Mouse (Mus musculus) regulatory T cell (primary cell): ENCODE measurements around the gene Mrps27.

Experiments
- in situ Hi-C: fragments of 300-600 bp; cut with MboI, MseI; formaldehyde crosslinking; loops from one replicate; pipeline ENCODE4 v1.15.1; 2025; ENCODE audit warnings: high pct_unique_total_duplicates

Mrps27 gene

DNA sequence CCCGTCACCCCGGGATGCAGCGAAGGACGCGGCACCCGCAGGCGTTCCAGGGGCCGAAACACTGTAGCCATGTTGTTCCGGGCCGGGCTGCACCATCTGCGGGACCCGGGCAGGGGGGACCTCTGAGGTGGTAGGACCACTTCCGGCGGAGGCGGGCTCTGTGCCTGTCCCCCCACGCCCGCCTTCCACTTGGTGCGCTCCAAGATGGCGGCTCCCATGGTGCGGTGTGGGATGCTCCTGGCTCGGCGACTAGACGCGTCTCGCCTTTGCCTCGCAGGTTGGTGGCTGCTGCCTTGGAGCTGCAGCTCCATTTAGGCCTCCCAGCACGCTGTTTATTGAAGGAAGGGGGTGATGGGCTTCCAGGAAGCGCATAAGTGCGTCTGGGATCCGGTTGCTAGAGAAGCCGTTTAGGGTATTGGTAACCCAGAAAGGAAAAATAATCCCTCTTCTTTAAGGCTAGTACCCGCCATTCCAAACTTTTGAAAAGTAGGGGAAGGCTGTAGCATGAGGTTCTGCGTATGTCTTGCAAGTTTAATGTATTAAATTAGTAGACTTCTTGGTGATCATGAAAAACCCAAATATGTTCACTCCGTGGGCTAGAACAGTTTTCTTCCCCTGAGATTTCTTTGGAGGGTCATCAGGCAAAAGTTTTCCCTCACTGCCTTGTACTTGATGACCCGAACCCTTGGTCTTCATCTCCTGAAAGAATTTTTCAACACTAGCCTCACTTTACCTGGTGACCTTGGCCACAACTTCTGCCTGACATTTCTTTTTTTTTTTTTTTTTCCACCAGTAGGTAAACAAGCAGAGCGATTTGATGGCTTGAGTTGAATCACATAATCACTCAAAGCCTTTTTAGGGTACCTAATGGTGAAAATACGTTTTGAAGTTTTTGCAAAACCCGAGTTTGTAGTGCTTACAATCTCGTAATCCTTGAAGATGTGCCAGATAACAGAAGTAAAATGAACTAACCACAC lies at the start of gene Mrps27, which contains the start of gene Ptcd2:
TSS of gene Mrps27 (plus strand) at position 188 of the 977 bp plus-strand sequence.
TSS of gene Ptcd2 (minus strand) at position 107 of the 977 bp plus-strand sequence.
- in situ Hi-C loops: loop anchor here (25.0 kb wide), 1 partner anchor 1142 kb away; the partner anchor contains the start of gene Gtf2h2

GRCm38 (mm10) chr13:99299921-99300320 lies 44.7 kb upstream of the Mrps27 start:
- in situ Hi-C loops: no loop called here

- in situ Hi-C loops: no loop called here
Observed at GRCm38 (mm10) chr13:99303846-99304245, 40.7 kb upstream of the Mrps27 start.

GRCm38 (mm10) chr13:99304365-99304764 lies 40.2 kb upstream of the Mrps27 start:
- in situ Hi-C loops: no loop called here

DNA sequence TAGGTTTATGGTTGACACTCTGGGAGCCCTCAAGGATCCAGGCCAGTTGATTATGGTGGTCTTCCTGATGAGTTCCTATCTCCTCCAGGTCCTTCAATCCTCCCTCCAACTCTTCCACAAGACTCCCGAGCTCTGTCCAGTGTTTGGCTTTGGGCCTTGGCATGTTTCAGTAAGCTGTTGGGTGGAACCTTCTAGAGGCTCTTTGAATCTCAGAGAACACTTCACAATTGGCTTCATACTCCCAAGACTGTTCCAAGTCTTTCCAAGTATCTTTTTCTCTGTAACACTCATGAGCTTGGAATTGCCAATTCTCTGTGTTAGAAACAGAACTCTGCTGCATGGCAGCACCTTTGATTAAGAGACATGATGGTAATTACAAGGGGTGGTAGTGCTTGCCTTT lies 39.4 kb upstream of the Mrps27 start:
- in situ Hi-C loops: no loop called here

DNA sequence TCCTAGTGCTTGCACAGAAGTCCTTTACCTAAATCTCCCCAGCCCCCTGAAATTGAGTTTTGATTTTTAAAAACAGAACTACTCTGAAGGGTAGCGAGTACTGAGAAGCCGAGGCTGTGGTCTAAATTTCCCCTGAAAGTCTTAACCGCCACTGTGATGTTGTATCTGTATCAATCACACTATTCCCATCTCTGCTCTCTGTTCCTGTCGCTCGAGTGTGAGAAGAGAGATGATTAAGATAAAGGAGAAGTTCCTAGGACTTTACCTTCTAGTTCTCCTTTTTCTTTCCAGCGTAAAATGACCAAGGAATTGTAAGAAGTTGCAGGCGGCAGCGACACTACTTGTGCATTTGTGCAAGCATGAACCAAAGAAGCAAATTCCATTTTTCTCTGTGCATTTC lies 38.4 kb upstream of the Mrps27 start:
- in situ Hi-C loops: no loop called here

- in situ Hi-C loops: no loop called here
Observed at GRCm38 (mm10) chr13:99307930-99308359, 36.6 kb upstream of the Mrps27 start.

DNA sequence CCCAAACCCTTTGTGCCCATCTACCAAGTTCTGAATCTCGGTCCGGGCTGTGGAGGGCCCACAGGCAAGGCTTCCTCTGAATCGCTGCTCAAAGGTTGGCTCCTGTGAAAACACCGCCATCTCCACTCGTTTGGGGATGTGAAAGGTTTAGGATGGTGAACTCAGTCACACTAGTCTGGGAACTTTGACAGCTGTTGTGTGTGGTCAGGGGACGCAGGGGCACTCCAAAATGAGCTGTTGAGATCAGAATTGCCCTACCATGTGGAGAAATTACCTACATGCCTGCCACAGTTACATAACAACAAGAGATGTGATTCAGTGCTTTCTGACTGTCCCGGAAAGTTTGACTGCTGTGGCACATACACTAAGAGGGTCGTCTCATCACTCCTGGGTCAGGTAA lies 36.2 kb upstream of the Mrps27 start:
- in situ Hi-C loops: no loop called here

DNA sequence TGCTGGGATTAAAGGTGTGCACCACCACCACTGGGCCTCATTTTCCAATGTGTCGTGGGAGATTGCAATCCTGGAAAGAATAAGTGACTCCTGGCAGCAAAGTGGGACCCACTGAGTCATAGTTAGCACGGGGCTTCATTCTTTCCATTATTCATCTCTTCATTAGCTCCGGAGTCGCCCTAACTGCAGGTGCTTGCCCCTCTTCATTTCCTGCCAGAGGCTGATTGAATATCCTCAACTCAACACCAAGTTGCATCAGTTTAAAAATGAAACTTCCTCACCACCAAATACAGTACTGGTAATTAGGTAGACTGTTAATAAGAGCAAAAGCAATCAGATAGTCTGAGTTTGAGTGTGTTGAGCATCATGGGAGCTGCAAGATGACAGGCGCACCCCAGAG lies 30.5 kb upstream of the Mrps27 start:
- in situ Hi-C loops: no loop called here

- in situ Hi-C loops: loop anchor here (5.0 kb wide), 1 partner anchor 137 kb away; no protein-coding TSS in a partner anchor
Observed at GRCm38 (mm10) chr13:99314657-99315181, 29.9 kb upstream of the Mrps27 start.

- in situ Hi-C loops: loop anchor here (5.0 kb wide), 1 partner anchor 139 kb away; no protein-coding TSS in a partner anchor
Observed at GRCm38 (mm10) chr13:99316366-99316765, 28.2 kb upstream of the Mrps27 start.

- in situ Hi-C loops: loop anchor here (5.0 kb wide), 1 partner anchor 140 kb away; no protein-coding TSS in a partner anchor
Observed at GRCm38 (mm10) chr13:99317058-99317457, 27.5 kb upstream of the Mrps27 start.

DNA sequence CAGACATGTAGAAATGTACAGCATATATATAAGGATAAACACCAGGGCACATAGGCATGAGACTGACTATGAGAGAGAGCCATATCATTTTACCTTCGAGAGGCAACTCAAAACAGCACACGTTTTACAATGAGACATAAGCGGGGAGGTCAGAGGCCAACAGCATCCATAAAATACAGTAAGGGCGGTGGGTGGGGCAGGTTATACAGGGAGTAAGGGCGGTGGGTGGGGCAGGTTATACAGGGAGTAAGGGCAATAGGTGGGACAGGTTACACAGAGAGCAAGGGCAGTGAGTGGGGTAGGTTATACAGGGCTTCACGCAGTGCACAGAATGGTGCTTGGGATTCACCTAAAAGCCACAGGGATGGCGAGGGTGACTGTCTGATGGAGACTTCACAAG lies 24.1 kb upstream of the Mrps27 start:
- in situ Hi-C loops: loop anchor here (10.0 kb wide), 1 partner anchor 456 kb away; no protein-coding TSS in a partner anchor

DNA sequence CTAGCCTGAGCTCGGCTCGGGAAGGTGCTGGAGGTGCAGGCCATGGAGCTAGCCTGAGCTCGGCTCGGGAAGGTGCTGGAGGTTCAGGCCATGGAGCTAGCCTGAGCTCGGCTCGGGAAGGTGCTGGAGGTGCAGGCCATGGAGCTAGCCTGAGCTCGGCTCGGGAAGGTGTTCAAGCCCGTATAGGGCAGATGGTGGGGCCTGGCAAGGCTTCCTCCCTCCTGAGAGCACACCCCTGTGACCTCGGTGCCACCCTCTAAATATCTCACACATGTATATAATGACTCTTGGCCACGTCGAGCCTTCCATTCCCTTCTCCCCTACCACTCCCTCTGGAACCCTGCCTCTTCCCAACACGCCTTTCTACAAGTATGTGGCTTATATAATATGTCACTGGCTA lies 21.7 kb upstream of the Mrps27 start:
- in situ Hi-C loops: loop anchor here (10.0 kb wide), 1 partner anchor 458 kb away; no protein-coding TSS in a partner anchor

DNA sequence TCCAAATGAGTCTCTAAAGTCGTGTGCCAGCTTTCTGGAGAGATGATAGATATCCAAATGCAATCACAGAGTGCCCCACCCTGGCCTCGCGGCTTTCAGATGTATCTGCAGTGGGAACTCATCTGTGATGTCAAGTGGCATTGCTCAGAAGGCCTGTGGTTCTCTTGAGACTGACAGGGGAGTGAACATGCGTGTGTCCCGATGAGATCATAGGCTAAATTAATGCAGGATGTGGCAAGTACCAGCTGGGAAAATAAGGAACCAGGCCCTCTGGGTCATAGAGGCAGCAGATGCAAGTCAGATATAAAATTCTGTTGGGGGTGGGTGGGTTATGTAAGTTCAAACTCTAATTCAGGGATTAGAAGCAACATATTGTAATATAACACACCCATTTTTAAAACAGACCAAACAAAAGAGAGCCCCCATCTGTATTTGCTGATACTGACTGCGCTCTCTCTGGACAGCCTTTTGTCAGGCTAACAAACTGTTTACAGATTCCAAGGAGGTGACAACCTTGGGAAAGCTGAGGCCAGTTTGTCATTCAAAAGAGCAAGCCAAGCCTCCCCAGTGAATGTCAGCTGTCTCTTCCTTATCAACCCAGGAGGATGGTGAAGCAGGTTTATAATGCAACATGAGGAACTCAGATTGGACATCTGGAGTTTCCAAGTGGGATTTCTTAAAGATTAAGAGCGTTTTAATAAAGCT lies 20.8 kb upstream of the Mrps27 start:
- in situ Hi-C loops: loop anchor here (10.0 kb wide), 1 partner anchor 459 kb away; no protein-coding TSS in a partner anchor

DNA sequence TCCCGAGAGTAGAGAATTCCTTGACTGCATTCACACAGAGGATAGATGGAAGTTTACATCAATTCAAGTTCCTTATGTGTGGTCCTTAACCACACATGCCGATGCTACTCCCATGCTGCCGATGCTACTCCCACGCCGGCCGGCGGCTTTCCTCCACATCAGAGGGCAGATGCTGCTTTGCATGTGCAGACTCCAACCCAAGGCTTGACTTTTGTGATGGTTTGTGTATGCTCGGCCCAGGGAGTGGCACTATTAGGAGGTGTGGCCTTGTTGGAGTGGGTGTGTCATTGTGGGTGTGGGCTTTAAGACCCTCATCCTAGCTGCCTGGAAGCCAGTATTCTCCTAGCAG lies 20.3 kb upstream of the Mrps27 start:
- in situ Hi-C loops: loop anchor here (10.0 kb wide), 1 partner anchor 460 kb away; no protein-coding TSS in a partner anchor

DNA sequence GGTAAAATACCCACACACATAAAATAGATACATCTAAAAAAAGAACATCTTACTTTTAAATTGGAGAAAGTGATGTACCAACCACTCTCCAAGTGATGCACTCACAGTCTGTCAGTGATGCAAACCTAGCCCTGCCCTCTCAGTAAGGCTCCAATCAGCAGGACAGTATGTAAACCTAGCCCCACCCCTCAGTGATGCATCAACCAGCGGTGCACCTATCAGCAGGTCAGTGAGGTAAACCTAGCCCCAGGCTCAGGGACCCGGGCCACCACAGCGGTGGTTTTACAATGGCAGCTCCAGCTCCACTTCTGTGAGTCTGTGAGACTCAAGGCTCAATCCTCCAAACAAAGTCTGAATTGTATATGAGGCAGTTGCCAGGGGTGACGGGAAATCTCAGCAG lies 13.3 kb upstream of the Mrps27 start:
- in situ Hi-C loops: loop anchor here (25.0 kb wide), 1 partner anchor 1156 kb away; the partner anchor contains the start of gene Gtf2h2

GRCm38 (mm10) chr13:99337510-99337909 lies 7.1 kb upstream of the Mrps27 start:
- in situ Hi-C loops: loop anchor here (25.0 kb wide), 1 partner anchor 1150 kb away; the partner anchor contains the start of gene Gtf2h2

GRCm38 (mm10) chr13:99341504-99341903 lies 3.1 kb upstream of the Mrps27 start:
- in situ Hi-C loops: loop anchor here (25.0 kb wide), 1 partner anchor 1146 kb away; the partner anchor contains the start of gene Gtf2h2

- in situ Hi-C loops: loop anchor here (25.0 kb wide), 1 partner anchor 1143 kb away; the partner anchor contains the start of gene Gtf2h2
Observed at GRCm38 (mm10) chr13:99343876-99344598, 549 bp upstream of the Mrps27 start.

DNA sequence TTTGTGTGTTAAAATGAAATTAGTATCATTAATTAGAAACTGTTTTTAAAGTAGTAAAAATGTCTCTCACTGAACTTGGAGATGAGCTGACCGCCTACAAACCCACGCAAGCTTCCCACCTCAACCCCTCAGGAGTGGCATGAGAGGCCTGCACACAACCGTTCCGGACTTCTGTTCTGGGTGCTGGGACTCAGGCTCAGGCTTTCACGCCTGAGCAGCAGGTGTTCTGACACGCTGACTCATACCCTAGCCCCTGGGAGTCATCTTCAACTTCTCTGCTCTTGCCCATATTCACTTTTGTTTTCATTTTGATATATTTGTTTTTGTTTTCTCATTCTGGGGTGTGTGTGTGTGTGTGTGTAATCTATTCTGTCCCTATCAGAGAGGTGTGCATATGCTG lies 5.4 kb downstream of the Mrps27 start:
- in situ Hi-C loops: no loop called here
